Mouse (Mus musculus): ENCODE data around the gene Kdm2a. TPM values are rescaled to one million over a fixed set of nuclear protein-coding genes. Genes with fewer than 3 reads are reported as not detected.

Kdm2a gene
- total and polyA plus RNA-seq, 3 experiments, result 20.3 to 55.9 TPM; not detected in 1

DNA sequence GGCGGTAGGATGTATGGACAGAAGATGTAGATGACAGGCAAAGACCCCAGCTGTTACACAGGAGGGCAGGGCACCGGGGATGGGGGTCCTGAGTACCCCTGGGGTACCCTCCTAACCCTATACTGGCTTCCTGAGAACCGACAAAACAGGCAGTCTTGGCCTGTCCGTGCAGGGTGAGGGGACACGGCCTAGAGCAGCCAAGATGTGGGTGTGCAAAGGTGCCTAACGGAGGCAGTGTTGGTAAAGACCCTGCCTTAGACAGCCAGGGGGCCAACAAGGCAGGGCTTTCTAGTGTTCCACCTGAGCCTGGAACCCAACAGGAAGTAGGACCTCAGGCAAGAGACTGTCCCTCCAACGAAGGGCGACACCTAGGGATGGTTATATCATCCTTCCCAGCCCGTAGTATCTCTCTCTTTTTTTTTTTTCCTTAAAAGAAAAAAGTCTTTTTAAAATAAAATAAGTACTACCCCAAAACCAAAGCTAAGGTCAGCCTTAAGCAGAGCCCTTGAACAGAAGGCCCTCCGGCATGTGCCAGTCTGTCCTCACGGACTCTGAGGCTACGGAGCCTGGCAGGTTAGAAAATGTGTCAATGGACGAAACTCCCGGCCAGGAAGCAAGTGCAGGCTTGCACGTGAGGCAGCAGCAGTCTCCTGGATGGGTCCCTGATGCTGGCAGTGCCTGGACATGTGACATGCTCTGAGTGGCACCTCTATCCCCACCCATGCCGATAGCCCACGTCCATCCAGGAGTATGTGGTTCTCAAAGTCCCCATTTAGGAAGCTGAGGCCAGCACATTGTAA lies 99.6 kb downstream of the Kdm2a start:
- Histone ChIP-seq H3K4me1 (ENCODE audit: control insufficient read depth in 1 of 2, insufficient read depth in 2 of 2, low read length in 2 of 2) (peaks cover 24 to 64% of the 10 kb centered on the region in 2 experiments), H3K9ac (ENCODE audit: control insufficient read depth, low read depth, low read length, poor library complexity, severe bottlenecking) (no peak overlapping the region)

GRCm38 (mm10) chr19:4297851-4298250 lies 100.2 kb downstream of the Kdm2a start:
- H3K9me3 ChIP-seq (replicated peaks; ENCODE audit: insufficient read depth, low read length), result no peaks in the 10 kb centered on the region
- no peak overlapping the region for H3K4me3 ChIP-seq (ENCODE audit: control insufficient read depth in 1 of 2, insufficient read depth in 1 of 2, low read depth in 2 of 2, low read length in 2 of 2)
- peaks cover 0 to 43% of the 10 kb centered on the region in 2 experiments; a peak in 3 of 4 replicates for H3K36me3 ChIP-seq (ENCODE audit: control insufficient read depth in 1 of 2, insufficient read depth in 2 of 2, low read length in 2 of 2)
- TF ChIP-seq CTCF (IDR thresholded peaks at IDR 0.05 in 2 of 3, conservative IDR thresholded peaks at IDR 0.05 in 1 of 3; ENCODE audit: control insufficient read depth in 1 of 3, insufficient read depth in 1 of 3, low read depth in 2 of 3, low read length in 3 of 3, poor library complexity in 1 of 3, severe bottlenecking in 1 of 3), result peak in 2 of 3 experiments; percentile 7 to 12; a peak in 2 of 6 replicates
- no peak for TF ChIP-seq UBTF (IDR thresholded peaks at IDR 0.05; ENCODE audit: borderline replicate concordance, insufficient read depth, low read depth, low read length)
- no peak overlapping the region for H3K9ac ChIP-seq (ENCODE audit: control insufficient read depth, low read depth, low read length, poor library complexity, severe bottlenecking)
- H3K27ac ChIP-seq (ENCODE audit: control insufficient read depth, low read depth, low read length), result no peak overlapping the region
- H3K4me1 ChIP-seq (ENCODE audit: control insufficient read depth in 1 of 2, insufficient read depth in 2 of 2, low read length in 2 of 2), result peaks cover 20 to 57% of the 10 kb centered on the region in 2 experiments
- H3K27me3 ChIP-seq (ENCODE audit: control insufficient read depth in 1 of 2, insufficient read depth in 2 of 2, low read length in 2 of 2), result no peaks in the 10 kb centered on the region
- H3K79me2 ChIP-seq (ENCODE audit: control insufficient read depth, insufficient read depth, low read length, poor library complexity), result peaks cover 61% of the 10 kb centered on the region
- DNase-seq (ENCODE audit: low read depth, low spot score), result no peak

More for the DNA sequence above, 99.6 kb downstream of the Kdm2a start:
- H3K36me3 ChIP-seq (ENCODE audit: control insufficient read depth in 1 of 2, insufficient read depth in 2 of 2, low read length in 2 of 2), result peaks cover 0 to 49% of the 10 kb centered on the region in 2 experiments; a peak in 2 of 4 replicates
- H3K27me3 ChIP-seq (ENCODE audit: control insufficient read depth in 1 of 2, insufficient read depth in 2 of 2, low read length in 2 of 2), result no peaks in the 10 kb centered on the region
- DNase-seq (ENCODE audit: low read depth, low spot score), result no peak
- TF ChIP-seq ETS1 (IDR thresholded peaks at IDR 0.05; ENCODE audit: low read depth, low read length), result no peak
- no peak for TF ChIP-seq USF1 (IDR thresholded peaks at IDR 0.05; ENCODE audit: low read depth, low read length)
- TF ChIP-seq JUND (IDR thresholded peaks at IDR 0.05; ENCODE audit: low read depth, low read length), result no peak
- no peak for TF ChIP-seq EP300 (IDR thresholded peaks at IDR 0.05; ENCODE audit: low read depth in 1 of 2, low read length in 2 of 2)
- no peak for TF ChIP-seq ZNF384 (IDR thresholded peaks at IDR 0.05; ENCODE audit: low read depth, low read length)
- TF ChIP-seq SIN3A (IDR thresholded peaks at IDR 0.05; ENCODE audit: low read length), result no peak
- no peak for TF ChIP-seq MYB (IDR thresholded peaks at IDR 0.05; ENCODE audit: low read depth, low read length)
- TF ChIP-seq MAX (IDR thresholded peaks at IDR 0.05; ENCODE audit: low read length), result no peak
- TF ChIP-seq CHD1 (IDR thresholded peaks at IDR 0.05; ENCODE audit: low read depth, low read length), result no peak
- no peak overlapping the region for H3K4me3 ChIP-seq (ENCODE audit: control insufficient read depth in 1 of 2, insufficient read depth in 1 of 2, low read depth in 2 of 2, low read length in 2 of 2)
- no peak overlapping the region; the same call in 1 of the 2 replicates for H3K27ac ChIP-seq (ENCODE audit: control insufficient read depth, low read depth, low read length)
- H3K9me3 ChIP-seq (replicated peaks; ENCODE audit: insufficient read depth, low read length), result no peaks in the 10 kb centered on the region
- peaks cover 67% of the 10 kb centered on the region for H3K79me2 ChIP-seq (ENCODE audit: control insufficient read depth, insufficient read depth, low read length, poor library complexity)

DNA sequence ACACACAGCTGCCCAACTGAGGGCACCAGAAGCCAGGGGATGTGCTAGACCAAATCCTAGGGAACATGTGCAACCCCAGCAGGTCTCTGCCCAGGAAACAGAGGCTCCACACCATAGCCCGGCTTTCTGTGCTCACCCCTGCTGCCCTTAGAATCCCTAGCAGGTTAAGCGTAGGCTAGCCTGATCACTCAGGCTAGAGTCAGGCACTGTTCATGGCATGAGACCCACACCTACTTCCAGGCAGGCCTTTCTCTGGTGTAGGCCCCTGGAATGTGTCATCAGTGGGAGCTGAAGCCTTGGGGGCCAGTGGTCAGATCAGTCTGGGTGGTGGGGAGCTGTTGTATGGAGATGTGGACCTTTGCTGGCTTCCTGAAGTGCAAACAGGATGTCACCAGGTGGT lies 101.5 kb downstream of the Kdm2a start:
- H3K9me3 ChIP-seq (replicated peaks; ENCODE audit: insufficient read depth, low read length), result no peaks in the 10 kb centered on the region
- H3K4me3 ChIP-seq (ENCODE audit: control insufficient read depth in 1 of 2, insufficient read depth in 1 of 2, low read depth in 2 of 2, low read length in 2 of 2), result no peak overlapping the region
- no peak overlapping the region for H3K9ac ChIP-seq (ENCODE audit: control insufficient read depth, low read depth, low read length, poor library complexity, severe bottlenecking)
- peaks cover 48% of the 10 kb centered on the region for H3K79me2 ChIP-seq (ENCODE audit: control insufficient read depth, insufficient read depth, low read length, poor library complexity)
- no peak for DNase-seq (ENCODE audit: low read depth, low spot score)
- H3K4me1 ChIP-seq (ENCODE audit: control insufficient read depth in 1 of 2, insufficient read depth in 2 of 2, low read length in 2 of 2), result peaks cover 17 to 45% of the 10 kb centered on the region in 2 experiments
- H3K27ac ChIP-seq (ENCODE audit: control insufficient read depth, low read depth, low read length), result no peak overlapping the region
- no peaks in the 10 kb centered on the region for H3K27me3 ChIP-seq (ENCODE audit: control insufficient read depth in 1 of 2, insufficient read depth in 2 of 2, low read length in 2 of 2)
- peaks cover 3 to 33% of the 10 kb centered on the region in 2 experiments; a peak in 3 of 4 replicates for H3K36me3 ChIP-seq (ENCODE audit: control insufficient read depth in 1 of 2, insufficient read depth in 2 of 2, low read length in 2 of 2)
- TF ChIP-seq ELF1 (IDR thresholded peaks at IDR 0.05; ENCODE audit: low read depth, low read length), result no peak
- TF ChIP-seq EP300 (IDR thresholded peaks at IDR 0.05; ENCODE audit: low read depth in 1 of 2, low read length in 2 of 2), result no peak
- no peak for TF ChIP-seq TBP (IDR thresholded peaks at IDR 0.05; ENCODE audit: low read depth, low read length)
- TF ChIP-seq ZMIZ1 (IDR thresholded peaks at IDR 0.05; ENCODE audit: low read depth, low read length), result no peak
- no peak for TF ChIP-seq MAZ (IDR thresholded peaks at IDR 0.05; ENCODE audit: low read depth, low read length)
- TF ChIP-seq POLR2A (IDR thresholded peaks at IDR 0.05; ENCODE audit: control insufficient read depth in 1 of 2, insufficient read depth in 1 of 2, low read depth in 1 of 2, low read length in 2 of 2, poor library complexity in 1 of 2), result no peak
- no peak for TF ChIP-seq MAFK (IDR thresholded peaks at IDR 0.05; ENCODE audit: borderline replicate concordance, low read depth, low read length)

Measured in MEL (cell line).